Mouse (Mus musculus) urinary bladder, adult 2 months (tissue): ENCODE results near the gene Akt1. TPM values are rescaled to one million over a fixed set of nuclear protein-coding genes. Genes with fewer than 3 reads are reported as not detected.

Experiments
- polyA plus RNA-seq: library from polyadenylated mRNA; depleted of rRNA; stranded (reverse); fragments of >200 nt; gene quantifications from 2 replicates; pipeline ENCODE4 v1.2.3, GENCODE M21; 2012; rRNA removed

Gene Akt1
- polyA plus RNA-seq, 1 experiment = 149 TPM

Other genes starting within 250 kb of the Akt1 start
- 2.8 and 4.3 TPM in 2 replicates for gene A530016L24Rik, start 185.4 kb downstream of the Akt1 start, polyA plus RNA-seq
- 0.22 TPM in 2 replicates for gene Tmem179, start 158.1 kb downstream of the Akt1 start, polyA plus RNA-seq
- gene Inf2, start 86.1 kb downstream of the Akt1 start, polyA plus RNA-seq = 37.4 and 52.8 TPM in 2 replicates
- 19.5 and 26.9 TPM in 2 replicates for gene Adssl1, start 54.8 kb downstream of the Akt1 start, polyA plus RNA-seq
- gene Siva1, start 30.2 kb downstream of the Akt1 start, polyA plus RNA-seq = 62.6 and 71.8 TPM in 2 replicates
- gene Zbtb42, start 3.9 kb upstream of the Akt1 start, polyA plus RNA-seq = 18.0 and 20.5 TPM in 2 replicates
- gene Cep170b, start 45.6 kb upstream of the Akt1 start, polyA plus RNA-seq = 33.2 and 42.5 TPM in 2 replicates
- gene Pld4, start 85.8 kb upstream of the Akt1 start, polyA plus RNA-seq = 38.7 and 38.8 TPM in 2 replicates
- gene Ahnak2, start 127.8 kb upstream of the Akt1 start, polyA plus RNA-seq = 40.7 and 65.9 TPM in 2 replicates
- gene Clba1, start 134.1 kb upstream of the Akt1 start, polyA plus RNA-seq = 4.5 and 5.3 TPM in 2 replicates
- 17.0 and 22.2 TPM in 2 replicates for gene Cdca4, start 154.5 kb upstream of the Akt1 start, polyA plus RNA-seq
- 3.4 and 4.1 TPM in 2 replicates for gene Gpr132, start 193.3 kb upstream of the Akt1 start, polyA plus RNA-seq